Mouse (Mus musculus) forebrain, embryonic 11.5 days (tissue): ENCODE results near the gene Cdkal1. TPM values are rescaled to one million over a fixed set of nuclear protein-coding genes. Genes with fewer than 3 reads are reported as not detected.

Source experiments
- ATAC-seq: fragments of 200-750 bp; cut with Nextera tagmentation; replicated peaks from 2 replicates; pipeline ENCODE4 v1.8.0; 2017; ENCODE audit warnings: moderate TSS enrichment; ENCODE audit not compliant: low FRiP score
- DNase-seq: peaks from one replicate; pipeline ENCODE4 v3.0.0-alpha.2; 2017; ENCODE audit warnings: low spot score
- H3K27ac ChIP-seq: fragments of 300-500 bp; sonication (generic); 2 replicates; pipeline ENCODE4 v1.5.1; 2014; ENCODE audit warnings: low read depth, low read length
- H3K27me3 ChIP-seq: fragments of 300-500 bp; sonication (generic); 2 replicates; pipeline ENCODE4 v1.6.1; 2014; ENCODE audit warnings: mild to moderate bottlenecking, low read length, mixed read lengths; ENCODE audit not compliant: control insufficient read depth, insufficient read depth
- H3K36me3 ChIP-seq: fragments of 300-500 bp; sonication (generic); 2 replicates; pipeline ENCODE4 v1.6.1; 2014; ENCODE audit warnings: mild to moderate bottlenecking, low read length, moderate library complexity, mixed read lengths; ENCODE audit not compliant: control insufficient read depth, insufficient read depth
- H3K4me1 ChIP-seq: fragments of 300-500 bp; sonication (generic); replicated peaks from 2 replicates; pipeline ENCODE4 v1.6.1; 2014; ENCODE audit warnings: low read length, mixed read lengths; ENCODE audit not compliant: control insufficient read depth, insufficient read depth
- H3K4me2 ChIP-seq: fragments of 300-500 bp; sonication (generic); 2 replicates; pipeline ENCODE4 v1.6.1; 2014; ENCODE audit warnings: low read depth, mild to moderate bottlenecking, low read length, moderate library complexity, mixed read lengths; ENCODE audit not compliant: severe bottlenecking
- H3K4me3 ChIP-seq: fragments of 300-500 bp; sonication (generic); 2 replicates; pipeline ENCODE4 v1.5.1; 2014; ENCODE audit warnings: low read depth, low read length
- H3K9ac ChIP-seq: fragments of 300-500 bp; sonication (generic); 2 replicates; pipeline ENCODE4 v1.6.1; 2014; ENCODE audit warnings: low read length
- H3K9me3 ChIP-seq: fragments of 300-500 bp; sonication (generic); 2 replicates; pipeline ENCODE4 v1.6.1; 2016; ENCODE audit warnings: low read length, mixed read lengths; ENCODE audit not compliant: control insufficient read depth
- WGBS: fragments of 180-500 bp; shearing (Covaris S2); extraction: QIAGEN DNeasy Blood & Tissue Kit; methylation state at CpG from one replicate; pipeline ENCODE4 v1.1.7; 2014; 5-methylcytosine and 5-hydroxymethylcytosine counted together
- polyA plus RNA-seq: library from polyadenylated mRNA; unstranded; fragments of >200 nt; fragmentation: Nextera tagmentation; extraction: Ambion mirVana; gene quantifications from 2 replicates; pipeline ENCODE4 v1.2.1, GENCODE M21; 2014

The Cdkal1 gene
- polyA plus RNA-seq: 37.5 and 38.9 TPM in 2 replicates

DNA sequence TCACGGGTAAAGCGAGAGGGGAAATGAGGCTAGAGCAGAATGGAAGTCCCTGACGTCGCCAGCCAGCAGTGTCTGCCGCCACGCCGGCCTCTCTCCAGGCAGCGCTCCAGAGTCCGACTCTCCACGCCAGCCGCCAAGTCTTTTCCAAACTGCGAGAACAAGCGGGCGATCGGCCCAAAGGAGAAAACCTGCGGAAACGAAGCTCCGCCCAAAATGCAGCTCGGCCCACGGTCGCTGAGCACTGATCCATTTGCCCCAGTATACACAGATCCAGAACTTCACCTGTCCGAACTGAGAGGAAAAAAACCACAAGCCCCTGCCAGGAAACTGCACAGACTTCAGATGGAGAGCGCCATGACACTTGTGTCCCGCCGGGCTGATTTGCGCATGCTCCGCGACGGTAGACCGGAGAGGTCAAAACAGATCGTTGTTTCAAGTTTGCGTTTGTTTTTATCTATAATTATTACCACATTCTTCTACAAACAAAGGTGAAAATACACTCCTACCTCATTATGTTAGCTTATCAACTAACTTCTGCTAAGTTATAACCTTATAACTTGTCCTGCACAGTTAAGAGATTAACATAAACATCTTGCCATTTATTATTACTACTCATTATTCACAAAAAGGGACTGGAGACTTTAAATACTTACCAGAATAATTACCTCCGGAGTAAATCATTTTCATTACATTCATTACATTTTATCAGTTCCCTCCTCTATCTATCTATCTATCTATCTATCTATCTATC, at the start of gene Cdkal1:
Gene Cdkal1 (minus strand): TSS at position 394 of the 751 bp plus-strand sequence.
- no peaks in the 10 kb centered on the region for H3K9me3 ChIP-seq
- peak; percentile 86 for DNase-seq

GRCm38 (mm10) chr13:29903341-29903740, 47.9 kb upstream of the Cdkal1 start:
- H3K27me3 ChIP-seq: no peaks in the 10 kb centered on the region
- no peak overlapping the region for H3K4me3 ChIP-seq
- no peak overlapping the region for H3K9ac ChIP-seq
- H3K4me1 ChIP-seq: no peaks in the 10 kb centered on the region
- 94% methylated on average over 1 of the region's 1 CpGs for WGBS
- H3K27ac ChIP-seq: no peak overlapping the region
- peaks cover 13% of the 10 kb centered on the region; the same call in 1 of the 2 replicates for H3K9me3 ChIP-seq
- H3K4me2 ChIP-seq: no peak overlapping the region
- ATAC-seq (no peak), DNase-seq (peak; percentile 39)
- H3K36me3 ChIP-seq: peaks cover 25% of the 10 kb centered on the region

More for the DNA sequence above, at the start of gene Cdkal1:
- peak; percentile 87 for ATAC-seq
- peak within 1 kb of the TSS; percentile 27; the same call in 1 of the 2 replicates for H3K27ac ChIP-seq
- peak within 1 kb of the TSS; percentile 46 for H3K4me2 ChIP-seq
- no peaks in the 10 kb centered on the region; the same call in 1 of the 2 replicates for H3K36me3 ChIP-seq
- WGBS: under 1% methylated on average over 33 of the region's 33 CpGs
- H3K4me1 ChIP-seq: no peaks in the 10 kb centered on the region
- H3K27me3 ChIP-seq: no peaks in the 10 kb centered on the region
- H3K4me3 ChIP-seq: peak within 1 kb of the TSS; percentile 83
- H3K9ac ChIP-seq: peak within 1 kb of the TSS; percentile 84

DNA sequence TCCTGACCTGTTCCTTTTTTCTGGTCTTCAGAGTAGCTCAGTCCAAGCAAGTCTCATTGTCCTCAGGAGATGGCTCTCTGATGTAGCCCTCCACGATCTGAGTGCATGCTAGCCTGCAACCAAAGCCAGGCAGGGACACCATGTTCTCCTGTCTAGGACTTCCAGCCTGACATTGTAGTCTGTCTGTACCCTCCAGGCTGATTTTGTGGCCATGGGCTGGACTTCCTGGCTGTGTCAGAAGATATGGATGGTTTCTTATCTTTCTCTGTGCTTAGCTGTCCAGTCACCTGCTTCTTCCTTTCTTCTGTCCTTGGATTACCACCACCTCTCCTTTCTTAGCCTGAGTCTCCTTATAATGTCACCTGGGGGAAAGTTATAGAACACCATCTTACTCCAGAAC, 47.2 kb upstream of the Cdkal1 start:
- no peak overlapping the region for H3K4me2 ChIP-seq
- H3K27me3 ChIP-seq: no peaks in the 10 kb centered on the region
- H3K9ac ChIP-seq: no peak overlapping the region
- peaks cover 13% of the 10 kb centered on the region; the same call in 1 of the 2 replicates for H3K9me3 ChIP-seq
- no peaks in the 10 kb centered on the region for H3K4me1 ChIP-seq
- H3K4me3 ChIP-seq: no peak overlapping the region
- ATAC-seq (no peak), DNase-seq (peak; percentile 45)
- 95% methylated on average over 1 of the region's 1 CpGs for WGBS
- H3K27ac ChIP-seq: no peak overlapping the region
- peaks cover 20% of the 10 kb centered on the region for H3K36me3 ChIP-seq

DNA sequence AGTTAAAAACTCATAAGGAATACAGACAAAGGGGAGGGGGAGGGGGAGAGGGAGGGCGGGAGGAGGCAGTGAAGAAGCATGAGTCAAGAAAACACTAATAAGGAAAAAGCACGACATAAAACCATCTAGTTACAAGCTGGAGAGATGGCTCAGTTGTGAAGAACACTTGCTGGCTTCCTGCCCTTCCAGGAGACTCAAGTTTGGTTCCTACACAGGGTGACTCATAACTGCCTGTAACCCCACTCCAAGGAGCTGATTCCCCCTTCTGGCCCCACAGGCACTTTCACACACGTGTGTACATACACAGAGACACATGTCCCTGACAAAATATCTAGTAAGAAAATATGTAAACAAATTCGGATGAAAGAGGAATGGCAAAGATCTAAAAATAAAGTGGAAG, 46.2 kb upstream of the Cdkal1 start:
- no peak overlapping the region for H3K4me2 ChIP-seq
- no peak overlapping the region for H3K9ac ChIP-seq
- peak; percentile 29 for DNase-seq
- peaks cover 12% of the 10 kb centered on the region for H3K36me3 ChIP-seq
- WGBS: 81% methylated on average over 4 of the region's 4 CpGs
- peaks cover 13% of the 10 kb centered on the region; the same call in 1 of the 2 replicates for H3K9me3 ChIP-seq
- H3K4me1 ChIP-seq: no peaks in the 10 kb centered on the region
- H3K27me3 ChIP-seq: no peaks in the 10 kb centered on the region
- no peak overlapping the region for H3K27ac ChIP-seq
- no peak for ATAC-seq
- H3K4me3 ChIP-seq: no peak overlapping the region

GRCm38 (mm10) chr13:29866780-29867179, 11.3 kb upstream of the Cdkal1 start:
- Histone ChIP-seq H3K27ac (no peak overlapping the region), H3K4me2 (no peak overlapping the region), H3K27me3 (no peaks in the 10 kb centered on the region), H3K9ac (no peak overlapping the region), H3K4me1 (no peaks in the 10 kb centered on the region), H3K9me3 (no peaks in the 10 kb centered on the region), H3K36me3 (no peaks in the 10 kb centered on the region), H3K4me3 (no peak overlapping the region)
- ATAC-seq (no peak), DNase-seq (no peak)
- WGBS: 96% methylated on average over 3 of the region's 3 CpGs

GRCm38 (mm10) chr13:29864331-29864730, 8.9 kb upstream of the Cdkal1 start:
- Histone ChIP-seq H3K27me3 (no peaks in the 10 kb centered on the region), H3K27ac (no peak overlapping the region)
- 63% methylated on average over 6 of the region's 6 CpGs for WGBS

GRCm38 (mm10) chr13:29860087-29860486, 4.6 kb upstream of the Cdkal1 start:
- Histone ChIP-seq H3K9me3 (no peaks in the 10 kb centered on the region), H3K4me3 (no peak overlapping the region), H3K27ac (no peak overlapping the region), H3K9ac (no peak overlapping the region), H3K4me2 (no peak overlapping the region), H3K27me3 (no peaks in the 10 kb centered on the region), H3K4me1 (no peaks in the 10 kb centered on the region), H3K36me3 (no peaks in the 10 kb centered on the region)
- ATAC-seq (no peak), DNase-seq (no peak)
- WGBS: 80% methylated on average over 2 of the region's 2 CpGs

More at GRCm38 (mm10) chr13:29864331-29864730, 8.9 kb upstream of the Cdkal1 start:
- no peaks in the 10 kb centered on the region for H3K4me1 ChIP-seq
- H3K9me3 ChIP-seq: no peaks in the 10 kb centered on the region
- DNase-seq (no peak), ATAC-seq (no peak)
- H3K9ac ChIP-seq: no peak overlapping the region
- no peaks in the 10 kb centered on the region for H3K36me3 ChIP-seq
- H3K4me2 ChIP-seq: no peak overlapping the region
- H3K4me3 ChIP-seq: no peak overlapping the region

- H3K27ac ChIP-seq: no peak overlapping the region
- no peak for DNase-seq
- 17% methylated on average over 4 of the region's 4 CpGs for WGBS
These were observed 2.0 kb upstream of the Cdkal1 start for GRCm38 (mm10) chr13:29857436-29857835.

More at GRCm38 (mm10) chr13:29857436-29857835, 2.0 kb upstream of the Cdkal1 start:
- Histone ChIP-seq H3K4me2 (no peak overlapping the region), H3K9ac (no peak overlapping the region), H3K4me3 (no peak overlapping the region), H3K36me3 (no peaks in the 10 kb centered on the region), H3K27me3 (no peaks in the 10 kb centered on the region), H3K4me1 (no peaks in the 10 kb centered on the region), H3K9me3 (no peaks in the 10 kb centered on the region)
- peak; percentile 50; the same call in 1 of the 2 replicates for ATAC-seq
